Mouse (Mus musculus): Measurements from ENCODE around the gene Cnga3. TPM values are rescaled to one million over a fixed set of nuclear protein-coding genes. Genes with fewer than 3 reads are reported as not detected.

The Cnga3 gene
- 0.13 TPM in 1 of 2 replicates, not detected in the other for polyA plus RNA-seq (2015; fragmentation: Nextera tagmentation; extraction: Ambion mirVana)

- peaks cover 20% of the 10 kb centered on the region for H3K27me3 ChIP-seq
- 39% methylated on average over 1 of the region's 1 CpGs for WGBS
- H3K36me3 ChIP-seq, result no peaks in the 10 kb centered on the region
- ATAC-seq (ENCODE audit: low FRiP score), result no peak
- no peak within 1 kb of the TSS for H3K4me2 ChIP-seq
- H3K4me3 ChIP-seq, result no peak within 1 kb of the TSS
- H3K9ac ChIP-seq, result no peak within 1 kb of the TSS
- H3K9me3 ChIP-seq, result no peaks in the 10 kb centered on the region
- peaks cover 5% of the 10 kb centered on the region for H3K4me1 ChIP-seq (replicated peaks)
- no peak within 1 kb of the TSS for H3K27ac ChIP-seq
These were observed at the start of gene Cnga3 for GRCm38 (mm10) chr1:37214144-37214543. TSS of gene Cnga3 (plus strand) at chr1:37214434.

GRCm38 (mm10) chr1:37166066-37166465, 48.2 kb upstream of the Cnga3 start:
- ATAC-seq (ENCODE audit: low FRiP score), result no peak
- Histone ChIP-seq H3K27me3 (no peaks in the 10 kb centered on the region), H3K4me2 (no peak overlapping the region), H3K4me1 (replicated peaks) (no peaks in the 10 kb centered on the region), H3K27ac (no peak overlapping the region), H3K4me3 (no peak overlapping the region), H3K9me3 (0 out of 2 replicates have a peak, but pooled peaks cover 4% of the 10 kb centered on the region), H3K36me3 (no peaks in the 10 kb centered on the region), H3K9ac (no peak overlapping the region)
- WGBS, result 61% methylated on average over 6 of the region's 6 CpGs

DNA sequence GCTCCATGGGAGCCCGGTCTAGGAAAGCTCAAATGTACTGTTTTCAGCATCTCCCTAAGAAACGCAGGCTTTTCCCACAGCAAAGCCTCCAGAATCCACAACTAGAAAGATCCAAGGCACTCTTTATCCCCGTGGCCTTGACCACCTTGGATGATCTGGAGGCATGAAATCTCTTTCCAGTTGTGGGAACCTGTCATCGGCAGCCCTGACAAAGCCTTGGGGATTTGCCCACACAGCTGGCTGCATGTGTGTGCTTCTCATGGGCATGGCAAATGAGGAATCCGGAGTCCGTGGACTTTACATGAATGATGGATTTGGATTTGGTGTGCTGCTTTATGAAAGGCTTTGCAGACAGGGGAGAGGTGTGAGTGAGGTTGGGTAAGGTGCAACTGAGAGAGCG, 46.3 kb upstream of the Cnga3 start:
- H3K4me2 ChIP-seq, result no peak overlapping the region
- no peak overlapping the region for H3K9ac ChIP-seq
- H3K27ac ChIP-seq, result no peak overlapping the region
- ATAC-seq (ENCODE audit: low FRiP score), result no peak
- no peaks in the 10 kb centered on the region for H3K27me3 ChIP-seq
- 80% methylated on average over 7 of the region's 7 CpGs for WGBS
- H3K9me3 ChIP-seq, result 0 out of 2 replicates have a peak, but pooled peaks cover 4% of the 10 kb centered on the region
- H3K4me3 ChIP-seq, result no peak overlapping the region
- H3K36me3 ChIP-seq, result no peaks in the 10 kb centered on the region
- no peaks in the 10 kb centered on the region for H3K4me1 ChIP-seq (replicated peaks)

- H3K4me1 ChIP-seq (replicated peaks), result no peaks in the 10 kb centered on the region
These were observed 36.4 kb upstream of the Cnga3 start for GRCm38 (mm10) chr1:37177874-37178273.

GRCm38 (mm10) chr1:37179852-37180251, 34.4 kb upstream of the Cnga3 start:
- Histone ChIP-seq H3K4me3 (no peak overlapping the region), H3K36me3 (no peaks in the 10 kb centered on the region), H3K9me3 (no peaks in the 10 kb centered on the region), H3K4me2 (no peak overlapping the region), H3K4me1 (replicated peaks) (no peaks in the 10 kb centered on the region), H3K9ac (no peak overlapping the region), H3K27me3 (no peaks in the 10 kb centered on the region), H3K27ac (no peak overlapping the region)
- ATAC-seq (ENCODE audit: low FRiP score), result no peak
- 72% methylated on average over 5 of the region's 5 CpGs for WGBS

More at GRCm38 (mm10) chr1:37177874-37178273, 36.4 kb upstream of the Cnga3 start:
- no peak for ATAC-seq (ENCODE audit: low FRiP score)
- no peak overlapping the region for H3K4me2 ChIP-seq
- 87% methylated on average over 2 of the region's 2 CpGs for WGBS
- no peak overlapping the region for H3K27ac ChIP-seq
- no peak overlapping the region for H3K4me3 ChIP-seq
- no peak overlapping the region for H3K9ac ChIP-seq
- H3K36me3 ChIP-seq, result no peaks in the 10 kb centered on the region
- H3K27me3 ChIP-seq, result no peaks in the 10 kb centered on the region
- no peaks in the 10 kb centered on the region for H3K9me3 ChIP-seq

GRCm38 (mm10) chr1:37187050-37187449, 27.2 kb upstream of the Cnga3 start:
- Histone ChIP-seq H3K27me3 (no peaks in the 10 kb centered on the region), H3K9ac (no peak overlapping the region), H3K27ac (no peak overlapping the region), H3K4me1 (replicated peaks) (no peaks in the 10 kb centered on the region), H3K36me3 (no peaks in the 10 kb centered on the region), H3K4me2 (no peak overlapping the region), H3K4me3 (no peak overlapping the region), H3K9me3 (no peaks in the 10 kb centered on the region)
- 79% methylated on average over 6 of the region's 6 CpGs for WGBS
- no peak for ATAC-seq (ENCODE audit: low FRiP score)

- H3K9me3 ChIP-seq, result no peaks in the 10 kb centered on the region
- H3K9ac ChIP-seq, result no peak overlapping the region
- no peak overlapping the region for H3K4me3 ChIP-seq
- 65% methylated on average over 4 of the region's 4 CpGs for WGBS
- no peaks in the 10 kb centered on the region for H3K27me3 ChIP-seq
- H3K27ac ChIP-seq, result no peak overlapping the region
- H3K4me1 ChIP-seq (replicated peaks), result no peaks in the 10 kb centered on the region
- no peak overlapping the region for H3K4me2 ChIP-seq
- no peaks in the 10 kb centered on the region for H3K36me3 ChIP-seq
- ATAC-seq (ENCODE audit: low FRiP score), result no peak
These were observed 19.6 kb upstream of the Cnga3 start for GRCm38 (mm10) chr1:37194607-37195006.

- ATAC-seq (ENCODE audit: low FRiP score), result no peak
- no peaks in the 10 kb centered on the region for H3K27me3 ChIP-seq
- no peaks in the 10 kb centered on the region for H3K36me3 ChIP-seq
- H3K9me3 ChIP-seq, result no peaks in the 10 kb centered on the region
- no peak overlapping the region for H3K4me2 ChIP-seq
- no peak overlapping the region for H3K27ac ChIP-seq
- 92% methylated on average over 4 of the region's 4 CpGs for WGBS
- no peak overlapping the region for H3K9ac ChIP-seq
- H3K4me1 ChIP-seq (replicated peaks), result no peaks in the 10 kb centered on the region
- no peak overlapping the region for H3K4me3 ChIP-seq
These were observed 12.8 kb upstream of the Cnga3 start for GRCm38 (mm10) chr1:37201406-37201805.

- Histone ChIP-seq H3K4me3 (no peak overlapping the region), H3K27ac (no peak overlapping the region), H3K4me1 (replicated peaks) (no peaks in the 10 kb centered on the region), H3K36me3 (no peaks in the 10 kb centered on the region), H3K9ac (no peak overlapping the region), H3K9me3 (no peaks in the 10 kb centered on the region), H3K4me2 (no peak overlapping the region), H3K27me3 (no peaks in the 10 kb centered on the region)
- WGBS, result 89% methylated on average over 8 of the region's 8 CpGs
- no peak for ATAC-seq (ENCODE audit: low FRiP score)
These were observed 6.5 kb upstream of the Cnga3 start for GRCm38 (mm10) chr1:37207743-37208142.

GRCm38 (mm10) chr1:37212375-37212774, 1.9 kb upstream of the Cnga3 start:
- Histone ChIP-seq H3K4me1 (replicated peaks) (no peaks in the 10 kb centered on the region), H3K27ac (no peak overlapping the region), H3K27me3 (0 out of 2 replicates have a peak, but pooled peaks cover 5% of the 10 kb centered on the region), H3K4me3 (no peak overlapping the region), H3K9ac (no peak overlapping the region), H3K9me3 (no peaks in the 10 kb centered on the region), H3K4me2 (no peak overlapping the region), H3K36me3 (no peaks in the 10 kb centered on the region)
- 90% methylated on average over 9 of the region's 9 CpGs for WGBS
- no peak for ATAC-seq (ENCODE audit: low FRiP score)

GRCm38 (mm10) chr1:37218386-37218785, 4.2 kb downstream of the Cnga3 start:
- no peak overlapping the region for H3K4me3 ChIP-seq
- no peak overlapping the region for H3K4me2 ChIP-seq
- H3K9me3 ChIP-seq, result no peaks in the 10 kb centered on the region
- H3K9ac ChIP-seq, result no peak overlapping the region
- no peaks in the 10 kb centered on the region for H3K36me3 ChIP-seq
- 5% methylated on average over 14 of the region's 14 CpGs for WGBS
- no peak overlapping the region for H3K27ac ChIP-seq
- H3K27me3 ChIP-seq, result peaks cover 20% of the 10 kb centered on the region
- H3K4me1 ChIP-seq (replicated peaks), result peaks cover 22% of the 10 kb centered on the region
- ATAC-seq (ENCODE audit: low FRiP score), result no peak

GRCm38 (mm10) chr1:37219593-37219992, 5.4 kb downstream of the Cnga3 start:
- 90% methylated on average over 5 of the region's 5 CpGs for WGBS
- H3K36me3 ChIP-seq, result no peaks in the 10 kb centered on the region
- 0 out of 2 replicates have a peak, but pooled peaks have one; percentile 9 for ATAC-seq (ENCODE audit: low FRiP score)
- H3K27ac ChIP-seq, result no peak overlapping the region; the same call in 1 of the 2 replicates
- H3K4me1 ChIP-seq (replicated peaks), result peaks cover 22% of the 10 kb centered on the region
- H3K4me3 ChIP-seq, result no peak overlapping the region
- H3K9me3 ChIP-seq, result no peaks in the 10 kb centered on the region
- H3K4me2 ChIP-seq, result no peak overlapping the region
- peaks cover 20% of the 10 kb centered on the region for H3K27me3 ChIP-seq
- no peak overlapping the region for H3K9ac ChIP-seq

DNA sequence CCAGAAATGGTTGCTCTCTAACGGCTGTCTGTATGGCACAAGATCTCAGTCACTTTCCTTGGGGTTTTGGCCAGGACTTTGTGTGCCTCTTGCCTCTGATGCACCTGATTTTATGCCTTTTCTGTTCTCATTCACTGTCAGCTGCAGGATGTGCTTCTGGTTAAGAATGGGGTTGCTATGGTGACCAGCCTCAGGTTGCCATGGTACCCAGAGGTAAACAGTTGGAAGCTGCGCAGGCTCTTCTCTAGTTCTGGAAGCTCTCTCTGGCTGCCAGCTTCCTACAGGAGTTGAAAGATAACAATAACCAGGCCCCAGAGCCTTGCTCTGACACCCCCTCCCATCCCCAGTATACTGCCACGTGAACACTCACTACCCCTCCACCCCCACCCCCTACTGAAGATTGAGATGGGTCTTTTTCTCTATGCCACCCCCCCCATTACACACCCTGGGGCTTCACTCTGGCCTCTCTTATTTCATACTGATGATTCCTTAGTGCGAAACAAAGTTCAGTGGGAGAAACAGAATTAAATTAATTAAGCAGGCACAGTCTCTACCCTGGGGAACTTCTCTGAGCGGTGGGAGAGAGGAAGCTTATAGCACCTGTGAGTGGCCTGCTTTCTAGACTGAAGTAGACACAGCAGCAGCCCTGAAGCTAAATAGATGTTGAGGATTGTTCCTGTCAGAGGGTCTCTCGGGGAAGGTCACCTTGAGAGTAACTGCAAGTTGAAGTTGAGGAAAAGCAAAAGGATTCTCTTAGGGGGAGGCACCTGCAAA, 6.1 kb downstream of the Cnga3 start:
- 31% methylated on average over 6 of the region's 6 CpGs for WGBS

More for the DNA sequence above, 6.1 kb downstream of the Cnga3 start:
- Histone ChIP-seq H3K9me3 (no peaks in the 10 kb centered on the region), H3K4me3 (no peak overlapping the region), H3K4me2 (no peak overlapping the region), H3K9ac (no peak overlapping the region), H3K36me3 (no peaks in the 10 kb centered on the region), H3K4me1 (replicated peaks) (peaks cover 22% of the 10 kb centered on the region), H3K27me3 (peaks cover 20% of the 10 kb centered on the region), H3K27ac (no peak overlapping the region; the same call in 1 of the 2 replicates)
- ATAC-seq (ENCODE audit: low FRiP score), result peak; percentile 96

Measured in hindbrain, embryonic 13.5 days (tissue).